Mouse (Mus musculus) spleen, adult 2 months (tissue): ENCODE measurements around the gene Zg16.

Experiments used
- CTCF ChIP-seq: fragments of 200-500 bp; IDR thresholded peaks from 2 replicates; pipeline ENCODE4 v1.5.1; 2011; ENCODE audit warnings: mild to moderate bottlenecking, inconsistent platforms; ENCODE audit not compliant: insufficient read depth, insufficient read length, insufficient replicate concordance; ENCODE audit errors: extremely low read depth
- POLR2A ChIP-seq: fragments of 200-500 bp; IDR thresholded peaks from 2 replicates; pipeline ENCODE4 v1.6.1; 2011; ENCODE audit warnings: low read depth, low read length, inconsistent platforms

DNA sequence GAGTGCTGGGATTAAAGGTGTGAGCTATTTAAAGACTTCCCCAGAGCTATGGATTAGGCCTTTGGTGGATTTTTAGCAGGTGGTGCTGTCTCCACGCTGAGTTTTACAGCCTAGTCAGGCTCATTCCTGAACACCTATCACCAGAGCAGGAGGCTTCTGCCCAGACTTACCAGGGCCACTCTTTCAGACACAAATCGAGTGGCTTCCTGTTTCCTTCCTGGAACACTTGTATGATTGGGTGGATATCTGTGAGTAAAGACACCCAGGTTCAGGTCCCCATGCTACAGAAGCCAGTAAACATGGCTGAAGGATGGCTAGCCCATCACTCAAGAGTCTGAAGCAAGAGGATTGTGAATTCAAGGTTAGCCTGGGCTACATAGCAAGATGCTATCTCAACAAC lies 4.1 kb downstream of the Zg16 start:
- TF ChIP-seq CTCF: no peak
- no peak for TF ChIP-seq POLR2A
